23 mouse cellular contexts compared by ENCODE assay signal in genomic region chr6:87447217-87447616, GRCm38 (mm10). TPM values are rescaled to one million over a fixed set of nuclear protein-coding genes. Genes with fewer than 3 reads are reported as not detected.
"Had no signal": no experiment of that assay in that cellular context is flagged by ENCODE, and none has a peak within 500 bp of the region (broad histone marks: within the 10 kb centered on the region; RNA-seq: fewer than 3 reads in every experiment).

No protein-coding gene starts in this region.

- H3K36me3 ChIP-seq: liver, embryonic 15.5 days; midbrain, embryonic 15.5 days; neural tube, embryonic 12.5 days had no signal

- H3K27me3 ChIP-seq: midbrain, embryonic 15.5 days; neural tube, embryonic 12.5 days had no signal

- H3K27ac ChIP-seq: kidney, postnatal 0 days; liver, embryonic 15.5 days; midbrain, embryonic 15.5 days; neural tube, embryonic 12.5 days had no signal

- H3K4me1 ChIP-seq: liver, embryonic 15.5 days; midbrain, embryonic 15.5 days; neural tube, embryonic 12.5 days had no signal

- H3K4me3 ChIP-seq: liver, embryonic 15.5 days; midbrain, embryonic 15.5 days; neural tube, embryonic 12.5 days had no signal

- DNase-seq: kidney, adult 18-20 months; kidney, postnatal 36 days; left cerebral cortex, postnatal 4 days; lung, adult 2 months; lung, postnatal 36 days; retina, postnatal 1 day; right cerebral cortex, postnatal 4 days; spleen, adult 18-20 months; thymus, postnatal 36 days had no signal

- ATAC-seq: lung, postnatal 0 days; midbrain, embryonic 15.5 days had no signal

RNA-seq across cellular contexts. Expression of gene Bmp10, which starts 18.4 kb away (rescaled TPM):
- total RNA-seq: layer of hippocampus, adult 18-20 months; left cerebral cortex, postnatal 10 days; megakaryocyte, adult 5-6 weeks; monocyte, adult 5-6 weeks; neutrophil, adult 5-6 weeks had no signal
- polyA plus RNA-seq: kidney, postnatal 0 days; limb, embryonic 14.5 days; lung, adult 2 months; lung, postnatal 0 days; midbrain, embryonic 11.5 days; midbrain, embryonic 15.5 days; neural tube, embryonic 12.5 days; stomach, embryonic 16.5 days; thymus, postnatal 0 days had no signal

RNA-seq across cellular contexts. Expression of gene Gkn3, which starts 58.5 kb away (rescaled TPM):
- total RNA-seq: megakaryocyte, adult 5-6 weeks; monocyte, adult 5-6 weeks; neutrophil, adult 5-6 weeks had no signal
- polyA plus RNA-seq: liver, embryonic 15.5 days; neural tube, embryonic 12.5 days; thymus, postnatal 0 days had no signal
